Mouse (Mus musculus) intestine, embryonic 16.5 days (tissue): ENCODE results near the gene Erp29. TPM values are rescaled to one million over a fixed set of nuclear protein-coding genes. Genes with fewer than 3 reads are reported as not detected.

Source experiments
- ATAC-seq: fragments of 200-750 bp; cut with Nextera tagmentation; 2 replicates; pipeline ENCODE4 v1.8.0; 2017; ENCODE audit warnings: moderate TSS enrichment, moderate library complexity
- H3K27ac ChIP-seq: fragments of 300-500 bp; sonication (generic); 2 replicates; pipeline ENCODE4 v1.5.1; 2014; ENCODE audit warnings: mild to moderate bottlenecking, low read length
- H3K27me3 ChIP-seq: fragments of 300-500 bp; sonication (generic); replicated peaks from 2 replicates; pipeline ENCODE4 v1.6.1; 2014; ENCODE audit warnings: low read length, control low read depth, mixed read lengths; ENCODE audit not compliant: control insufficient read depth, insufficient read depth
- H3K36me3 ChIP-seq: fragments of 300-500 bp; sonication (generic); 2 replicates; pipeline ENCODE4 v1.6.1; 2014; ENCODE audit warnings: low read length, control low read depth; ENCODE audit not compliant: control insufficient read depth, insufficient read depth
- H3K4me1 ChIP-seq: fragments of 300-500 bp; sonication (generic); 2 replicates; pipeline ENCODE4 v1.6.1; 2014; ENCODE audit warnings: low read length, control low read depth, mixed read lengths; ENCODE audit not compliant: control insufficient read depth, insufficient read depth
- H3K4me2 ChIP-seq: fragments of 300-500 bp; sonication (generic); 2 replicates; pipeline ENCODE4 v1.6.1; 2014; ENCODE audit warnings: low read depth, low read length, control low read depth
- H3K4me3 ChIP-seq: fragments of 300-500 bp; sonication (generic); 2 replicates; pipeline ENCODE4 v1.5.1; 2014; ENCODE audit warnings: mild to moderate bottlenecking, low read length
- H3K9ac ChIP-seq: fragments of 300-500 bp; sonication (generic); 2 replicates; pipeline ENCODE4 v1.6.1; 2014; ENCODE audit warnings: low read depth, low read length
- H3K9me3 ChIP-seq: fragments of 300-500 bp; sonication (generic); 2 replicates; pipeline ENCODE4 v1.6.1; 2016; ENCODE audit warnings: low read length, control low read depth; ENCODE audit not compliant: control insufficient read depth
- WGBS: fragments of 180-500 bp; shearing (Covaris S2); extraction: QIAGEN DNeasy Blood & Tissue Kit; methylation state at CpG from one replicate; pipeline ENCODE4 v1.1.7; 2014; 5-methylcytosine and 5-hydroxymethylcytosine counted together
- polyA plus RNA-seq: library from polyadenylated mRNA; unstranded; fragments of >200 nt; fragmentation: Nextera tagmentation; extraction: Ambion mirVana; gene quantifications from 2 replicates; pipeline ENCODE4 v1.2.1, GENCODE M21; 2015

Erp29 gene
- polyA plus RNA-seq, 1 experiment from 2014 or later = 202 TPM

- 18% methylated on average over 3 of the region's 3 CpGs for WGBS
- Histone ChIP-seq H3K4me3 (no peak overlapping the region), H3K27ac (peak overlapping the region; percentile 20), H3K27me3 (no peaks in the 10 kb centered on the region), H3K4me1 (peaks cover 11% of the 10 kb centered on the region), H3K9me3 (no peaks in the 10 kb centered on the region), H3K4me2 (no peak overlapping the region), H3K36me3 (no peaks in the 10 kb centered on the region), H3K9ac (no peak overlapping the region)
- peak; percentile 36; the same call in 1 of the 2 replicates for ATAC-seq
Observed at GRCm38 (mm10) chr5:121469566-121469965, 17.3 kb upstream of the Erp29 start.

DNA sequence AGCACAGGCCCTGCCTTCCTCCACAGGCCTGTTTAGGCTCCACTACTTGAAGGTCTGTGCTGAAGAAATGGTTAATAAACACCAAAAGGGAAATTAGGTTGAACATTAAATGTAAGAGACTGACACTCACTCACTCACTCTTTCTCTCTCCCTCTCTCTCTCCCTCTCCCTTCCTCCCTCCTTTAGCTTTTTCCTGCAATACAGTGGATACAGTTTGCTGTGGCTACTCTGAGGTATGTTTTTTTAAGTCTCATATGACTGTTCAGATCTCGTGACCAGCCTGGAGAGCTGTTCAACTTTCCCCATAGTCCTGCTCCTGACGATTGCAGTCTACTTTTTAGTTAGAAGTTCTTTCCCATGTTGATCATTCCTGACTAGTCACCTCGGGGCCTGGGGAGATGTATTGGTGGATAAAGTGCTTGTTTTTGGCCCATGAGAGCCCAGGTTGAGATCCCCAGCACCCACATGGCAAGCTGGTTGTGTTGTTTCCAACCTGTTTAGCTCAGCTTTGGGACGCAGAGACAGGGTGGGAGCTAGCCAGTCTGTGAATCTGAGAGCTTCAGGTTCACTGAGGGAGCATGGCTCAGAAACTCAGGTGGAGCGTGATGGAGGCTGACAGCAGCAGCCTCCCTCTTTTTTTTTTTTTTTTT, 11.4 kb upstream of the Erp29 start:
- no peaks in the 10 kb centered on the region for H3K9me3 ChIP-seq
- H3K4me3 ChIP-seq = no peak overlapping the region
- peaks cover 3% of the 10 kb centered on the region; the same call in 1 of the 2 replicates for H3K4me1 ChIP-seq
- no peak overlapping the region for H3K9ac ChIP-seq
- no peak overlapping the region for H3K4me2 ChIP-seq
- 75% methylated on average over 5 of the region's 5 CpGs for whole genome bisulfite sequencing
- no peak for ATAC-seq
- no peaks in the 10 kb centered on the region for H3K27me3 ChIP-seq
- H3K36me3 ChIP-seq = no peaks in the 10 kb centered on the region
- H3K27ac ChIP-seq = no peak overlapping the region

DNA sequence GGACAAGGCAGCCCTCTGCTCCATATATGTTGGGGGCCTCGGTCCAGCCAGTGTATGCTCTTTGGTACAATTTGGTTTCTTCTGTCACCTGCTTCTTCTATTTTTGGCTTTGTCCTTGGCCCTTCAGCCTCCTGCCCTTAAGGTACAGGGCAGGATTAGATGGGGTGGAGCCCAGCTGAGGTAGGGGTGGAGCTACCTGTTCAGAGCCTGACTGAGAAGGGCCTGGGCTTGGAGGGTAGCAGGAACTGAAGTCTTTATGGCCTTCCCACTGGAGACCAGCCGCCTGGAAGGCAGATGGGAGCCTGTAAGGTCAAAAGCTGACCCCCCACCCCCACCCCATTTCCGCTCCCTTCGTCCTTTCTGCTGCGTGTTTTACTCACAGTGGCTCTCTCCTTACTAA, 10.7 kb upstream of the Erp29 start:
- no peak overlapping the region for H3K9ac ChIP-seq
- 51% methylated on average over 5 of the region's 5 CpGs for WGBS
- H3K4me3 ChIP-seq = no peak overlapping the region
- H3K27me3 ChIP-seq = no peaks in the 10 kb centered on the region
- no peak overlapping the region for H3K4me2 ChIP-seq
- H3K9me3 ChIP-seq = no peaks in the 10 kb centered on the region
- H3K4me1 ChIP-seq = peaks cover 3% of the 10 kb centered on the region; the same call in 1 of the 2 replicates
- no peak overlapping the region for H3K27ac ChIP-seq
- H3K36me3 ChIP-seq = no peaks in the 10 kb centered on the region
- peak; percentile 73 for ATAC-seq

- 0 out of 2 replicates have a peak, but pooled peaks have one; percentile 15 for ATAC-seq
- Histone ChIP-seq H3K9ac (no peak overlapping the region), H3K4me1 (peaks cover 3% of the 10 kb centered on the region; the same call in 1 of the 2 replicates), H3K27me3 (no peaks in the 10 kb centered on the region), H3K36me3 (no peaks in the 10 kb centered on the region), H3K9me3 (no peaks in the 10 kb centered on the region), H3K4me3 (no peak overlapping the region), H3K27ac (no peak overlapping the region), H3K4me2 (no peak overlapping the region)
- WGBS = 38% methylated on average over 1 of the region's 1 CpGs
Observed at GRCm38 (mm10) chr5:121462171-121462502, 9.8 kb upstream of the Erp29 start.

DNA sequence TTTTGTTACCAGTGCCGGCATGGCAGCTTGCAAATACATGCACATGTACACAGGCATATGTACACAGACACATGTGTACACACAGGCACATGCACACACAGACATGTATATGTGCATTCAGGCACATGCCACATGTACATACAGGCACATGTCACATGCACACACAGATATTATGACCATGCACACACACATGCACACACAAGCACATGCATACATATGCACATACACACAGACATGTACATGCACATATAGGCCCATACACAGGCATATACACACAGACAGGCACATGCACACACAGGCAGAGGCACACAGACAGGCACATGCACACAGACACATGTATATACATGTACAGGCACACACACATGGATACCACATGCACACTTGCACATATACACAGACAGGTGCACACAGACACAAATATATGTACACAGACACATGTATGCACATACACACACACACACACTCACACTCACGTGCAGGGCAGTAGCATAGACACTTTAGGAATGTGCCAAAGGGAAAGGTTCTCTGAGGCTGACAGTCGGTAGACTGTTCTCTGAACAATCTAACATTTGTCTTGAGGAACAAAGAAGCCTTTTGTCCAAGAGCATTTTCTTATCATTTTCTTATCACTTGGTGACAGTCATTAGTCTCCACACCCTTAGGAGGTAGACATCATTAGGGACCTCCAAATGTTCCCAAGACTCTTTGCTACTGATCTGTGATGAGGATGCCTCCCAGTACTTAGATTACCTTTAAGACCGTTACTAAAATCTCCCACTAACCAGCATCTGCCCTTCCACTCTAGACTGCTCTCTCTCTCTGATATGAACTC, 9.2 kb upstream of the Erp29 start:
- Histone ChIP-seq H3K4me1 (peaks cover 3% of the 10 kb centered on the region; the same call in 1 of the 2 replicates), H3K27ac (no peak overlapping the region), H3K4me2 (no peak overlapping the region), H3K36me3 (no peaks in the 10 kb centered on the region), H3K9ac (no peak overlapping the region), H3K4me3 (no peak overlapping the region), H3K27me3 (no peaks in the 10 kb centered on the region), H3K9me3 (no peaks in the 10 kb centered on the region)
- peak; percentile 63 for ATAC-seq
- WGBS = 54% methylated on average over 4 of the region's 4 CpGs

DNA sequence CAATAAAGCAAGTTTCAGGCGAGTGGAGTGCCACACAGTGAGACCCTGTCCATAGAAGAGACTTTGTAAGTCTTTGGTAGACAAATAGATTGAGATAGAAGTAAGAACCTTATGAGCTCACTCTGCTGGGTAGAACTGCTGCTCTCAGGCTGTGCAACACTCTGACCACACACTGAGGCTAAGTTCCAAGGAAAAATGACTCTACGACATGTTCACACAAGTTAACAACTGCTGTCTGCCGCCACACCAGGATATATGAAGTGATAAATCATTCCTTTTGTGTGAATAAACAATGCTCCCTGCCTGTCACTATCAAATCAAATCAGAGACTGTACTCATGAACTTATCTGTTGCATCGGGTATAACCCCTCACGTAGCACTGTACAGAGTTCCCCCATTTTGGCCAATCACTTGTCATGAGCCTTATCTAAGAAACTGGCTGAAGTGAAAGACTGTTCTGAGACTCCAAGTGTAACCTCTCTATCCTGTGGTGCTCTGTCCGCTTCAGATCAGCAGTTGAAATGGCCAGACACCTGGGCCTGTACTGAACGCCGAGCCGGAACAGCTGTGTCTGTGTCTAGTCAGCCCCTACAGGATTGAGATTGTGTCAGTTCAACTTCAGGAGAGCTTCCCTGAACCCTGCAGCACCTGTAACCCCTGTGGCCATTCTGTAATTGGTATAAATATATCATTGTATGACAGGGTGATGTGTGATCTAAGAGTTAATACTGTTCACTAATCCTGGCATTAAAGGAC, 3.4 kb upstream of the Erp29 start:
- H3K36me3 ChIP-seq = no peaks in the 10 kb centered on the region
- H3K27me3 ChIP-seq = no peaks in the 10 kb centered on the region
- no peak overlapping the region for H3K4me3 ChIP-seq
- peaks cover 25% of the 10 kb centered on the region for H3K4me1 ChIP-seq
- peak overlapping the region; percentile 33; the same call in 1 of the 2 replicates for H3K27ac ChIP-seq
- 65% methylated on average over 9 of the region's 9 CpGs for WGBS
- ATAC-seq = no peak
- no peak overlapping the region for H3K4me2 ChIP-seq
- no peaks in the 10 kb centered on the region for H3K9me3 ChIP-seq
- no peak overlapping the region for H3K9ac ChIP-seq

DNA sequence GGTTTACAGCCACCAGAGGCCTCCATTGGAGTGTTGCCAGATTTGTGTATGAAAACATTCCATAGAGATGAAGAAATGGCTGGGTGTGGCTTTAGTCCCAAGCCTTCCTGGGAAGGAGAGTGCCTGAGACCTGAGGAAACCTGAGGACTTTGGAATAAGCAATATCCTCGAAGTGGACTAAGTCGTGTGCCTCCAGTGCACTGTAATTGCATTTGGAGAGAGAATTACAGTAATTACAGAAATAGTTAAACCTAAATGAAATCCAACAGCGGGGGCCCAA, 2.1 kb upstream of the Erp29 start:
- H3K9ac ChIP-seq = peak overlapping the region; percentile 20; the same call in 1 of the 2 replicates
- peak overlapping the region; percentile 68 for H3K27ac ChIP-seq
- H3K4me2 ChIP-seq = peak overlapping the region; percentile 26; the same call in 1 of the 2 replicates
- 47% methylated on average over 3 of the region's 3 CpGs for WGBS
- no peaks in the 10 kb centered on the region for H3K27me3 ChIP-seq
- H3K4me1 ChIP-seq = peaks cover 31% of the 10 kb centered on the region
- ATAC-seq = peak; percentile 59
- no peak overlapping the region for H3K4me3 ChIP-seq
- no peaks in the 10 kb centered on the region for H3K36me3 ChIP-seq
- H3K9me3 ChIP-seq = no peaks in the 10 kb centered on the region

- peak; percentile 21 for ATAC-seq
- peaks cover 31% of the 10 kb centered on the region for H3K4me1 ChIP-seq
- H3K4me3 ChIP-seq = no peak overlapping the region
- no peaks in the 10 kb centered on the region for H3K36me3 ChIP-seq
- peak overlapping the region; percentile 23; the same call in 1 of the 2 replicates for H3K4me2 ChIP-seq
- H3K27ac ChIP-seq = peak overlapping the region; percentile 63
- WGBS = 65% methylated on average over 13 of the region's 13 CpGs
- H3K27me3 ChIP-seq = no peaks in the 10 kb centered on the region
- H3K9me3 ChIP-seq = no peaks in the 10 kb centered on the region
- H3K9ac ChIP-seq = peak overlapping the region; percentile 99; the same call in 1 of the 2 replicates
Observed at GRCm38 (mm10) chr5:121453743-121454502, 1.6 kb upstream of the Erp29 start.
